Mouse (Mus musculus) hindbrain, postnatal 0 days (tissue): ENCODE results near the gene Krtap9-3. TPM values are rescaled to one million over a fixed set of nuclear protein-coding genes. Genes with fewer than 3 reads are reported as not detected.
"Not testable (repeated sequence)": the region's sequence is repeated elsewhere in the genome, so short reads cannot be mapped to it uniquely, and the experiment has no call there.

Source experiments
- ATAC-seq: fragments of 200-750 bp; cut with Nextera tagmentation; 2 replicates; pipeline ENCODE4 v1.8.0; 2017; ENCODE audit warnings: mild to moderate bottlenecking, moderate TSS enrichment, moderate library complexity
- DNase-seq: peaks from one replicate; pipeline ENCODE4 v3.0.0-alpha.2; 2015; ENCODE audit warnings: low spot score
- H3K27ac ChIP-seq: fragments of 300-500 bp; sonication (generic); 2 replicates; pipeline ENCODE4 v1.5.1; 2014; ENCODE audit warnings: mild to moderate bottlenecking
- H3K27me3 ChIP-seq: fragments of 300-500 bp; sonication (generic); 2 replicates; pipeline ENCODE4 v1.6.1; 2014; ENCODE audit warnings: low read length, mixed read lengths; ENCODE audit not compliant: insufficient read depth
- H3K36me3 ChIP-seq: fragments of 300-500 bp; sonication (generic); 2 replicates; pipeline ENCODE4 v1.6.1; 2014; ENCODE audit warnings: low read length, mixed read lengths; ENCODE audit not compliant: insufficient read depth
- H3K4me1 ChIP-seq: fragments of 300-500 bp; sonication (generic); 2 replicates; pipeline ENCODE4 v1.6.1; 2014; ENCODE audit warnings: antibody characterized with exemption, low read length, mixed read lengths; ENCODE audit not compliant: insufficient read depth
- H3K4me2 ChIP-seq: fragments of 300-500 bp; sonication (generic); 2 replicates; pipeline ENCODE4 v1.6.1; 2014; ENCODE audit warnings: low read depth, mild to moderate bottlenecking, low read length, moderate library complexity, mixed read lengths
- H3K4me3 ChIP-seq: fragments of 300-500 bp; sonication (generic); 2 replicates; pipeline ENCODE4 v1.5.1; 2014; ENCODE audit warnings: low read length
- H3K9ac ChIP-seq: fragments of 300-500 bp; sonication (generic); replicated peaks from 2 replicates; pipeline ENCODE4 v1.6.1; 2014; ENCODE audit warnings: mild to moderate bottlenecking, low read length, moderate library complexity, mixed read lengths
- H3K9me3 ChIP-seq: fragments of 300-500 bp; sonication (generic); 2 replicates; pipeline ENCODE4 v1.6.1; 2016; ENCODE audit warnings: low read length, mixed read lengths
- CTCF ChIP-seq: IDR thresholded peaks from 2 replicates; pipeline ENCODE4 v1.5.1; 2016; ENCODE audit warnings: antibody characterized with exemption, control low read depth, low read depth
- WGBS: fragments of 180-500 bp; shearing (Covaris S2); extraction: QIAGEN DNeasy Blood & Tissue Kit; methylation state at CpG from one replicate; pipeline ENCODE4 v1.1.7; 2014; 5-methylcytosine and 5-hydroxymethylcytosine counted together
- polyA plus RNA-seq: library from polyadenylated mRNA; unstranded; fragments of >200 nt; fragmentation: Nextera tagmentation; extraction: Ambion mirVana; gene quantifications from 2 replicates; pipeline ENCODE4 v1.2.1, GENCODE M21; 2015
- total RNA-seq: library from RNA; depleted of rRNA; stranded (reverse); fragments of >200 nt; gene quantifications from 2 replicates; pipeline ENCODE4 v1.2.3, GENCODE M21; 2014

Gene Krtap9-3
- total and polyA plus RNA-seq, 2 experiments from 2014 or later: not detected

DNA sequence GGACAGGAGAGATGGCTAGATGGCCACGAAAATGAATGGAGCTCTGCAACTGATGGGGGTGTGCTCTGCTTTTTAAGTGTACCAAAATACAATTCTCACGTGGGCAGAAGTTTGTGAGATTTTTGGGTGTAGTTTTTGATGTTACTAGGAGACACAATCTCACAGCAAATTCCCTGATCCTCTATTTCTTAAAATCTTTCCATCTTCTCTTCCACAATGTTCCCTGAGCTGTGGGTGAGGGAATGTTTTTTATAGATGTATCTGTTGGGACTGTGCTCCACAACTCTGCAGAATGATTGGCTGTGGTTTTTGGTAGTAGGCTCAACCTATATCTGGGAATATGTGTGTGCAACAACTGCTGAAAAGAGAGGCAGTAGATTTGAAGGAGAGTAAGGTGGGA is 35.4 kb upstream of the Krtap9-3 start:
- H3K4me2 ChIP-seq: no peak overlapping the region
- H3K27ac ChIP-seq: no peak overlapping the region
- H3K4me1 ChIP-seq: no peaks in the 10 kb centered on the region
- no peak overlapping the region for H3K9ac ChIP-seq
- H3K36me3 ChIP-seq: no peaks in the 10 kb centered on the region
- ATAC-seq (no peak), DNase-seq (no peak)
- no peak overlapping the region for H3K4me3 ChIP-seq
- H3K9me3 ChIP-seq: no peaks in the 10 kb centered on the region
- WGBS: 71% methylated on average over 2 of the region's 2 CpGs
- no peaks in the 10 kb centered on the region for H3K27me3 ChIP-seq
- no peak for TF ChIP-seq CTCF

DNA sequence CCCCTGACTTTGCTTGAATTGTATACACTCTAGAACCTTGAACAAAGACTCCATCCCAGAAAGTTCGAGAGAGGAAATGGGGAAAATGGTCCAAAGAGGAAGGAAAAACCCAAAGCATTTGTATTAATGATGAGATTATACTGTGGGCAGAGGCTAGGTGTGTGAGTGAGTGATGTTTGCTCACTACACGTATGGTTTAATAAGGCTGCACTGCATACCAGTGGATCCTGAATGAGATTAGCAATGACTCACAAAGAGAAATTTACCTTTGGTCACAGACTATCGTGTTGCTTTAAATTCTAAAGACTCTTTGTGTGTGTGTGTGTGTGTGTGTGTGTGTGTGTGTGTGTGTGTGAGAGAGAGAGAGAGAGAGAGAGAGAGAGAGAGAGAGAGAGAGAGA is 33.0 kb upstream of the Krtap9-3 start:
- WGBS: 80% methylated on average over 3 of the region's 3 CpGs
- H3K9me3 ChIP-seq: no peaks in the 10 kb centered on the region

GRCm38 (mm10) chr11:99628138-99628537 is 30.2 kb upstream of the Krtap9-3 start, which contains the start of gene Krtap4-1:
Gene Krtap4-1 (minus strand): TSS chr11:99628238.
- DNase-seq (no peak), ATAC-seq (no peak)
- Histone ChIP-seq H3K4me3 (no peak within 1 kb of the TSS), H3K27me3 (no peaks in the 10 kb centered on the region), H3K4me1 (no peaks in the 10 kb centered on the region), H3K36me3 (no peaks in the 10 kb centered on the region), H3K4me2 (no peak within 1 kb of the TSS), H3K9me3 (no peaks in the 10 kb centered on the region), H3K9ac (no peak within 1 kb of the TSS), H3K27ac (no peak within 1 kb of the TSS)
- TF ChIP-seq CTCF: no peak
- WGBS: 86% methylated on average over 4 of the region's 4 CpGs

More for the DNA sequence above, 33.0 kb upstream of the Krtap9-3 start:
- H3K9ac ChIP-seq: no peak overlapping the region
- no peak for TF ChIP-seq CTCF
- ATAC-seq (no peak), DNase-seq (no peak)
- H3K4me1 ChIP-seq: no peaks in the 10 kb centered on the region
- H3K27ac ChIP-seq: no peak overlapping the region
- no peaks in the 10 kb centered on the region for H3K27me3 ChIP-seq
- H3K4me3 ChIP-seq: no peak overlapping the region
- H3K4me2 ChIP-seq: no peak overlapping the region
- no peaks in the 10 kb centered on the region for H3K36me3 ChIP-seq

DNA sequence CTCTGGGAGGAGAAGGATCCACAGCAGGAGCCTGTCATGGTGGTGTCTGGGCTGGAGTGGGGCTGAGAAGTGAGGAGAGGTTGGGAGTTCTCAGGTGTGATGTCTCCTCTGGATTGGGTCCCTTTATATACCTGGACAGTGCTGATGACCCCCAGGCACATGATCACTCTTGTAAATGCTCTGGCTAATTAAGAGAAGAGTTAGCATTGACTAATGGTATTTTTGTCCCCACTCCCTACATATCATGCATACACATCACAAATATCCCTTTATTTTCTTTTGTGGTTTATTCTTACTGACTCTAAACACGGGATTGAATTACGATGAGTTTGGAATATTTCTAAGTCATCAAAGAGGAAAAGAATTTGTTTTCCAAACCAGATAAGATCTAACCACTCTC is 22.4 kb upstream of the Krtap9-3 start, which contains the start of gene Gm11562:
Gm11562 (minus strand) TSS at position 101 of the 400 bp plus-strand sequence.
- no peak for TF ChIP-seq CTCF

GRCm38 (mm10) chr11:99614796-99615363 is 17.0 kb upstream of the Krtap9-3 start, which contains the start of gene Krtap2-4:
Gene Krtap2-4 (minus strand): TSS chr11:99614846.
- no peak within 1 kb of the TSS for H3K4me3 ChIP-seq
- no peak within 1 kb of the TSS for H3K4me2 ChIP-seq
- WGBS: 58% methylated on average over 3 of the region's 3 CpGs
- no peak for TF ChIP-seq CTCF
- peak; percentile 2 for DNase-seq
- H3K9me3 ChIP-seq: no peaks in the 10 kb centered on the region
- H3K27ac ChIP-seq: no peak within 1 kb of the TSS
- no peak within 1 kb of the TSS for H3K9ac ChIP-seq
- H3K27me3 ChIP-seq: no peaks in the 10 kb centered on the region
- ATAC-seq: peak; percentile 21; the same call in 1 of the 2 replicates
- H3K4me1 ChIP-seq: no peaks in the 10 kb centered on the region
- H3K36me3 ChIP-seq: no peaks in the 10 kb centered on the region

More for the DNA sequence above, 22.4 kb upstream of the Krtap9-3 start, which contains the start of gene Gm11562:
- Histone ChIP-seq H3K9me3 (no peaks in the 10 kb centered on the region), H3K27ac (no peak within 1 kb of the TSS), H3K4me3 (no peak within 1 kb of the TSS), H3K9ac (no peak within 1 kb of the TSS), H3K4me1 (no peaks in the 10 kb centered on the region), H3K36me3 (no peaks in the 10 kb centered on the region), H3K4me2 (no peak within 1 kb of the TSS), H3K27me3 (no peaks in the 10 kb centered on the region)
- DNase-seq: no peak
- 89% methylated on average over 2 of the region's 2 CpGs for WGBS
- no peak for ATAC-seq

GRCm38 (mm10) chr11:99610089-99610488 is 12.2 kb upstream of the Krtap9-3 start, which contains the start of gene Gm11937:
Gene Gm11937 (minus strand): TSS chr11:99610189.
- 72% methylated on average over 1 of the region's 2 CpGs for WGBS
- H3K9me3 ChIP-seq, H3K36me3 ChIP-seq, DNase-seq, H3K4me1 ChIP-seq, H3K27me3 ChIP-seq, H3K9ac ChIP-seq, ATAC-seq, H3K27ac ChIP-seq, H3K4me3 ChIP-seq, H3K4me2 ChIP-seq: not testable (repeated sequence)

GRCm38 (mm10) chr11:99609126-99609525 is 11.2 kb upstream of the Krtap9-3 start:
- TF ChIP-seq CTCF: no peak
- H3K27me3 ChIP-seq: no peaks in the 10 kb centered on the region
- no peak overlapping the region for H3K27ac ChIP-seq
- 60% methylated on average over 1 of the region's 1 CpGs for WGBS
- no peak overlapping the region for H3K9ac ChIP-seq
- H3K36me3 ChIP-seq: no peaks in the 10 kb centered on the region
- no peak for DNase-seq
- no peak for ATAC-seq
- H3K4me1 ChIP-seq: no peaks in the 10 kb centered on the region
- no peak overlapping the region for H3K4me2 ChIP-seq
- no peak overlapping the region for H3K4me3 ChIP-seq
- no peaks in the 10 kb centered on the region for H3K9me3 ChIP-seq

- not testable (repeated sequence) for H3K4me1 ChIP-seq, H3K4me3 ChIP-seq, H3K36me3 ChIP-seq, H3K27ac ChIP-seq, H3K9me3 ChIP-seq, ATAC-seq, H3K9ac ChIP-seq, H3K4me2 ChIP-seq, DNase-seq, H3K27me3 ChIP-seq
- 76% methylated on average over 1 of the region's 1 CpGs for WGBS
Measured at GRCm38 (mm10) chr11:99603208-99603607, 5.3 kb upstream of the Krtap9-3 start, which contains the start of gene Gm11938. Gene Gm11938 (minus strand): TSS chr11:99603308.
